Mouse (Mus musculus) mouse embryonic stem cell (cell line): ENCODE results near the gene Serpine1.

ENCODE experiments used
- in situ Hi-C, 2 experiments: fragments of 300-500 bp; cut with MboI; formaldehyde crosslinking; loops; 1 replicate in 1 of 2; 3 replicates in 1 of 2; pipeline ENCODE4 v1.14.3; 2019 to 2020; ENCODE audit warnings: low sequenced_read_pairs in 2 of 2, low pct_unique_long_range_greater_than_20kb in 1 of 2, mixed read lengths in 1 of 2; ENCODE audit not compliant: unreplicated experiment in 1 of 2

The Serpine1 gene

DNA sequence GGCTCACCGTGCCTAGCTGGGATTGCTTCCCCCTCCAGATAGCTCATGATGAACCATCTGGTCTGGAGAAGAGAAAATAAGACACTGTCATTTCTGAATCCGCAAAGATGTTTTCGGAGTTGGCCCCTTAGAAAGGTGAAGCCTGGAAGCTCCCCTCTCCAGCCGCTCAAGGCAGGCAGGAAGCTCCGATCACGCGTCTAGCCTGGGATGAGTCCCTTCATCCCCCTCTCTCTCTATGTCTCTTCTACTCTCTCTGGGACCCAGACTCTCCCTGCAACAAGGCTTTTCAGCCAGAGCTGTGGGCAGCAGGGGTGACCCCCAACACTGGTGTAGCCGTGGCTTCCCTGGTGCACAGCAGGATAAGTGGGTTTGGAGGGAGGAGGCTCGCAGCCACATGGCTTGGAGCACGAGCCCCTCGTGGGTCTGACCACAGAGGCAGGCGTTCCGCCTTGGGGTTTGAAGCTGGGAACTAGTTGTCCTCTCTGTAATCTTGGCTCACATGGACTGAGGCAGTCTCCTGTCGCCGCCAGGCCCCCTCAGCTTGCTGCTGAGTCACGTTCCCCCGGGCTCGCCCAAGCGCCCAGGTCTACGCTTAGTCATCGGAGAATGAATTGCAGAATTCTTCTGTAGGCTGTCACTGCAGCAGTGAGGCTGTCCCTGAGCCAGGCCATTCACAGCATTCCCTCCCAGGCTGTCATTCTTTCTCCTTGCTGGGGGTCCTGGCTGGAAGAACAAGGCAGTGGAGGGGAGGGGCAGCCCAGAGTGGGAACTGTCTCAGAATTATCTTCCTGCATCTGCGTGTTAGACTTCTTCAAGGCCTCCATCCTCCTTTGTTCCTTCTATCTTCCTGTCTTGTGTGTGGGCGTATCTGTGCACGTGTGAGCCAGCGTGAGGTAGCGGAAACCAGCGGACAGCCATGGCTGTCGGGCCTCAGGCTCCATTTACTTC is 30.8 kb upstream of the Serpine1 start:
- in situ Hi-C loops, result loop anchor here in 1 of 2 experiments (10.0 kb wide), 1 partner anchor 178 kb away; no protein-coding TSS in a partner anchor

DNA sequence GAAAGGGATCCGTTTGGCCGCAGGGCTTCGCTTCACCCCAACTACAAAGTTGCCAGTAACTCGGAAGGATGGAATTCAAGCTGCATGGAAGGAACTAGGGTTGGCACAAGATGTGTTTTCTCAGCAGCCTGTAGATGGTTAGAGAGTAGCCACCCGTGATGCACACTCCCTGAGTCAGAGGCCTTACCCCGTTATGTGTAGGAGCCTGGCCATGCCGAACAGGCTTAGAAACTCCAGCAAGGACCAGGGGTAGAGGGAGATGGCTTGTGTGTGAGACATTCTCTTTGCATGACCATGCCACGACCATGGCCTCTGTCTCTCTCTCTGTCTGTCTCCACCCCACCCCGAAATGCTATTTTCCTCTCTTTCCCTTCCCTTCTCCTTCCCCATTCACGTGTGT is 30.0 kb upstream of the Serpine1 start:
- in situ Hi-C loops, result loop anchor here in 1 of 2 experiments (10.0 kb wide), 1 partner anchor 177 kb away; no protein-coding TSS in a partner anchor

DNA sequence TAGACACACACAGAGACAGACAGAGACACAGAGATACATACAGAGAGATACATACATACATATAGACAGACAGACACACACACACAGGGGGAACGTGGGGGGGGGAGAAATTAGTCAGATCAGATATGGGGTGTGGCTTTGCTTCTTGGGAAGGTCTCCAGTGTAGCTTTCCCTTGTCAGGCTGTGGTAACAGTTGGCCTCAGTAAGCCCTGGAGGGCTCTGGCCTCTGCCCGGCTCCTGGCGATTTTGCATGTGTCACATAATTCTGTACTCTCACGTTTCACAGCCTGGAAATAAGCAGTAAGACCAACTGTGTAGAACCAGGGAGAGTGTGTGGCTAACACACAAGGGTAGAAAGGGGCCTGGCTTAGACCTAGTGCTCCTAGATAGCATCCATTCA is 28.6 kb upstream of the Serpine1 start:
- in situ Hi-C loops, result loop anchor here in 1 of 2 experiments (10.0 kb wide), 1 partner anchor 176 kb away; no protein-coding TSS in a partner anchor

DNA sequence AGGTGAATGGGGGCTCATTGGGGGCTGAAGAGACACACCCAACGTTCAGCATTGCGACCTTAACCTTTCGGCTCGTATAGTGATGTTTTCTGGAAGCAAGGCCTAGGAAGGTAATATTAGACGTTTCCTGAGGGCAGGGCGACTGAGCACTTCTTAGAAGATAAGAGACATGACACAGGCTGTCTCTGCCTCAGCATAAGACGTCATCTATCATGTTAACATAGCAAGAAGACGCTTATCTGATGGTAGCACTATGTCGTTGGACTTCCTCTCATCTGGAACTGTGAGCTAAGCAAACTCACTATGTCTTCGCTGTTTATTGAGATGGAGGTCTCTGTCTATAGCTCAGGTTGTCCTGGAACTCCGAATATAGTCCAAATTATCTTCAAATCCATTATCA is 26.4 kb upstream of the Serpine1 start:
- in situ Hi-C loops, result loop anchor here in 1 of 2 experiments (5.0 kb wide), 1 partner anchor 86 kb away; no protein-coding TSS in a partner anchor

DNA sequence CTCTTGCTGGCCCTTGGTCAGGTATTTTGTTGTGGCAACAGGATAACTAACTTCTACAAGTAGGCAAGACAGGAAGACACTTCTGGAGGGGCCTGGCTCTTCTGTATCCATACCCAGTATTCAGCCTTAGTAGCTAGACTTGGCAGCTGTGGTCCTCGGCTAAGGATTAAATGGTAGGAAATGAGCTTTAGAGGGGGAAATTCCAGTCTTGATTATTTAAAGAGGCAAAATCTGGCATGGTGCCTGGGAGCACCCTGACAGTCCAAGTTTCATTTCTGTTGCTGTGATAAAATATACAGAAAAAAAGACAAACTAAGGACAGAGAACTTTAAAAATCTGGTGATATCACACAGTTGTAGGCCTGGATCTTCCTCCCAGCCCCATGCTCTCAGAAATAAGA is 24.0 kb upstream of the Serpine1 start:
- in situ Hi-C loops, result loop anchor here in 1 of 2 experiments (5.0 kb wide), 1 partner anchor 84 kb away; no protein-coding TSS in a partner anchor

DNA sequence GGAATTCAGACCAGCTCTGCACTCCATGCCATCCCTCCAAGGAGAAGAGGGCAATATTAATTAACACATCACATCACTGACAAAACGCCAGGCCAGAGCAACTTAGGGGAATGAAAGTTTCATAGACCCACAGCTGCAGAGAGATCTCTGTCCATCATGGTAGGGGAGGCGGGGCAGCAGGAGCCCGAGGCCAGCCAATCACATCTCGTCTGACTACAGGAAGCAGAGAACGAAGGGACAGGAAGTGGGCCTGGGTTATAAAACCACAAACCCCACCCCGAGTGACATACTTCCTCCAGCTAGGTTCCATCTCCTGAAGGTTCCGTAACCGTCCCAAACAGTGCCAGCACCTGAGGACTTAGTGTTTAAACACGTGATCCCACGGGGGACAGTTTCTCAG is 23.1 kb upstream of the Serpine1 start:
- in situ Hi-C loops, result loop anchor here in 1 of 2 experiments (5.0 kb wide), 1 partner anchor 83 kb away; no protein-coding TSS in a partner anchor

DNA sequence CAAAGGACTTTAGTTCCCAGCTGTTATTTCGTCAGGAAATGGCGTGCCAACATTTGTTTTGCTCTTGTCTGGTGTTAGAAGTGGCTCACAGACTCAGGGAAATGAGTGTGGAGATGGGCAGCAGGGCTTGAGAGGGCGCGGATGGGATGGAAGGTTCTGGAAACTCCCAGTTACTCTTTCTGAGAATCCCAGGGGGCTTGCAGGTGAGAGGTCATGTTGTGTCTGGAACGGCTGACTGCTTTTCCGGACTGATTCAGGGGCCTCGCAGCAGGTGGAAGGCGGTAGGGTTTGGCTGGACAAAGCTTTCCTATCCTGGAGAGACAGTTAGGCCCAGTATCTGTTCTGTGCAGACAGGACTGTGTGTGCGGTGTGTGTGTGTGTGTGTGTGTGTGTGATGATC is 21.7 kb upstream of the Serpine1 start:
- in situ Hi-C loops, result no loop called here

DNA sequence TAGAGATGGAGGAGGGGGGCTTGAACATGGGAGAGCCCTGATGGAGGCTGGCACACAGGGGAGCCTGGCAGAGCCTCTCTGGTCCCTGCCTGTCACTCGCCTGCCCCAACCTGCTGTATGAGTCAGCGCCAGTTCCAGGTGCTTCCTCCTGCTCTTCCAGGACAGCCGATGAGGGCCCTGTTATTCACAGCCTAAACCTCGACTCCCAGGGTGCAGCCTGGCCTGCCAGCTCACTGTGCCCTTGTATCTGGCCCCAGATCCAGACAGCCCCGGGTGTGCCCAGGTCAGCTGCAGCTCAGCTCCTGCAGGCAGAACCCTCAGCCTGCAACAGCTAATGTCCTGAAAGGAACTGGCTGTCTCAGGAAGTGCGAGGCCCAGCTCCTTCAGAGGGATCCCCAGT is 19.5 kb upstream of the Serpine1 start:
- in situ Hi-C loops, result no loop called here

DNA sequence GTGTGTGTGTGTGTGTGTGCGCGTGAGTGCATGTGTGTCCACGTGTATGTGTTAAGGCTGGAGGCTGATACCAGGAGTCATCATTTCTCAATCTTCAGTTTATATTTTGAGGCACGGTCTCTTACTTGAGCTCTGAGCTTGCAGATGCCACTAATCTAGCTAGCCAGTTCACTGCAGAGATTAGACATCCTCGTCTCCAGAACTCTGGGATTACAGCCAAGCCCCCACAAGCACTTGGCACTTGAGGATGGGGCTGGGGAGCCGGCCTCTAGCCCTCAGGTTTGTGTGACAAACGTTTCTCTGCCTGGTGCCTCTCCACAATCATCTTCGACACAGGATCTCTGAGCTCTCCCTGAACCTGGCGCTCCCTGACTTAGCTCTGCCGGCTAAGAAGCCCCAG is 18.8 kb upstream of the Serpine1 start:
- in situ Hi-C loops, result no loop called here

DNA sequence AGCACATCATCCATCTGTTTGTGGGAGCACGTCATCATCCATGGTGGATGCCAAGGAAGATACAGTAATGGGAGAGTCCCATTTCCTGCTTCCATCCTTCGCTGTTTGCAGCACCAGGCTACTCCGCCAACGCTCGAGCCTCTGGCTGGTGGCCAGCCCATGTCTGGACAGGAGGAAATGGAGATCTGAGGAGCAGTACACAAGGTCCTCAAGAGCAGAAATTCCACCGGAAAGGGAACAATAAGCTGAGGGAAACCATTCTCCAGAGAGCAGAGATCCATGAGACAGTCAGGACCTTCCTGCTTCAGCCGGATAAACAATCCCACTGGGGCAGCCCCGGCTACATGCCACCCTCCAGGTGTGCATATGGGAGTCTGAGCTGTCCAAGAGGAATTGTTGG is 15.3 kb upstream of the Serpine1 start:
- in situ Hi-C loops, result no loop called here

DNA sequence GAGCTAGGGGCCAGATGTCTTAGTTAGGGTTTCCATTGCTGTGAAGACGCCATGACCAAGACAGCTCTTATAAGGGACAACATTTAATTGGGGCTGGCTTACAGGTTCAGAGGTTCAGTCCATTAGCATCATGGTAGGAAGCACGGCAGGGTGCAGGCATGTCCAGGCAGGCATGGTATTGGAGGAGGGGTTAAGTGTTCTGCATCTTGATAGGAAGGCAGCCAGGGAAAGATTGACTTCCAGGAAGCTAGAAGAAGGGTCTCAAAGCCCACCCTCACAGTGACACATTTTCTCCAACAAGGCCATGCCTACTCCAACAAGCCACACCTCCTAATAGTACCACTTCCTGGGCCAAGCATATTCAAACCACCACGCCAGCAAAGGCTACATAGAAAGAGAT is 13.7 kb upstream of the Serpine1 start:
- in situ Hi-C loops, result no loop called here

DNA sequence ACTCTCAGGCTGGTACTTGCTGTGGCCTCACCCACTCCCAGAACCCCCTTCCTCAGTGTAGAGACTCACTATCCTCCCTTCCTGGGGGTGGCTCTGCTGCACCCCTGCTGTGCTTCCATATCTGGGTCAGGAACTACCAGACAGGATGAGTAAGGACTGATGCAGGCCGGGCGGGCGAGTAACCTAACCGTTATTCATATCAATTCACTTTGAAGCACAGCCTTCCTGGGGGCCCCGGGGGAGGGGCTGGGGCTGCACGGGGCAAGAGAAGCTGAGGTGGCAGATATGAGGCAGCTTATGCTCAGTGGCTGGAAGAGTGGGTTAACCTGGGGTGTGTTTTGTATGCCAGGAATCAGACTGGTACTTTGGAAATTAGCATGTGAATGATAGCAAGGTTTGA is 13.0 kb upstream of the Serpine1 start:
- in situ Hi-C loops, result no loop called here

DNA sequence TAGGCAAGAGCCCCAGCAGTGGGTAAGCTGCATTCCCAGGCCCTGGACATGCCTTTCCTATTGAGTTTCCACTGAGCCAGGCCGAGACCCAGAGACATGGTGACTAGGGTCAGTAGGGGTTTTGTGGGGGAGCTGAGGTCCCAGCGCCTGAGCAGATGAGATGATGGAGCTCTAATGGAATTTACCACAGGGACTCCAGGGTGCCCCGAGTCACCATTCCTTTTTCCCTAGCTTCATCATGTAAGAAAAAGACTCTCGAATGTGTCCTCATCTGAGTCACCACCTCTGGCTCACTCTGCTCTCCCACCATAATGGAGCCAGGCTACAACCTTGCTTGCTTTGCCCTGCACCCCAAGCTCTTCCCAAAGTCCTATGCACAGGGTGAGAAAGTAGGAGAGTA is 11.0 kb upstream of the Serpine1 start:
- in situ Hi-C loops, result no loop called here

DNA sequence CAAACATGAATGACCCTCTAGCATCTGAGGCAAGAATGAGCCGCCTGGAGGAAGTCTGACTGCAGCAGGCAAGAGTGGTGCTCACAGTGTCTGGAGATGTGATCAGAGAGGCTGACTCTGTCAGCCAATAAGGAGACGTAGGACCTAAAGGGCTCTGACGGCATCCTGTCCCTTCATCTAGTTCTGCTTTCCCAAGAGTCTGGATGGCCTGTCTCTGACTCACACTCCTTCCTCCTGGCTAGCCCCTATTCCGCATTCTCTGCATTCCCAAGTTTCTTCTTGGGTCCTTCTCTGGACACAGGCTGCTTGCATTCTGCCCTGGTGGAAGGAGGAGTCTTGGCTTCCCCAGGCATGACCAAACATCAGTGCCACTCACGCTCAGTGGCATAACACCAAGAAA is 7.8 kb upstream of the Serpine1 start:
- in situ Hi-C loops, result no loop called here

DNA sequence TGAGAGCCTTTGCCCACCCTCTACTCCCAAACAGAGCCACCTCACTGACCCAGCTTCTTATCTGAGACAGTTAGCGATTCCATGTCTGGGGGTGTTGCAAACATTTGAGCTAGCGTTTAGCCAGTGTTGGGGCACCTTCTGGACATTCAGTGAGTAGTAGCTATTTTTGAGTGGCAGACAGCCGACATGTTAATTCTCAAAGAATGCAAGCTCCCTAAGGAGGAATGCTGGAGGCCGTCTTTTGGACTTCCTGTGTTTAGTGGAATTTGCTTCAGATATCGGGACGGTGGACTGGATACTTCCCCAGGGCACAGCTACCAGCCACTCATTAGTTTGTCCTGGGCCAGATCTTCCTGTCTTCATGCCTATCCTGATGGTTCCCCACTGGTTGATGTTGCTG is 6.5 kb upstream of the Serpine1 start:
- in situ Hi-C loops, result no loop called here

DNA sequence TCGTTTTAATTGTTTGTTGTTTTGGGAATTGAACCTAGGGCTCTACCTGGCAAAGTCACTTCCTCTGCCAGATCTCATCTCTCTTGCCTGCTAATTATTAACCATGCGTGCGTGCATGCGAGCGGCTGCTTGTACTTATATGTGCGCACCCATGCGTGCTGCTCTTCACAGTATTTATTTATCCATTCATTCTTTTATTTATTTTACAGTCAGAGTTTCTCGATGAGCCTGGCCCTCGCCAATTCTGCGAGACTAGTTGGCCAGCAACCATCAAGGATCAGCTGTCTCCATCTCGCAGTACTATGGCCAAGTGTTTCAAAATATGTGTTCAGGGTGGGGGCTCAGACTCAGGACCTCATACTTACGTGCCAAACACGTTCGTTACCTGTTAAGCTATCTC is 6.0 kb upstream of the Serpine1 start:
- in situ Hi-C loops, result no loop called here

DNA sequence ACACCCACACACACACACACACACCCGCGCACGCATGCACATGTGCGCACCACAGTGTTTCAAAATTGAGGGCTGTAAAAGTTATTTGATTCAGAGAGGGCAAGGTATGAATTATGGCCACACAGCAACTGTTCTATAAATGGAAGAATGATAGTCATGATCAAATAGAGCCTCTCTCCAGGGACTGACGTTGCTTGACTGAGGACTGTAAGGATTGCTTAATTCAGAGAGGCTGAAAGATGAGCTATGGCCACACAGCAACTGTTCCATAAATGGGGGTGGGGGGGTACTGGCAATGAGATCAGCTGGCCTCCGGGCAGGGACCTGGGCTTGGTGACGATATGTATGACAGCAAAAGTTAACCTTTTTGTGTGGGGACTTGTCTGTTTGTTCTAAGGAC is 5.1 kb upstream of the Serpine1 start:
- in situ Hi-C loops, result no loop called here

DNA sequence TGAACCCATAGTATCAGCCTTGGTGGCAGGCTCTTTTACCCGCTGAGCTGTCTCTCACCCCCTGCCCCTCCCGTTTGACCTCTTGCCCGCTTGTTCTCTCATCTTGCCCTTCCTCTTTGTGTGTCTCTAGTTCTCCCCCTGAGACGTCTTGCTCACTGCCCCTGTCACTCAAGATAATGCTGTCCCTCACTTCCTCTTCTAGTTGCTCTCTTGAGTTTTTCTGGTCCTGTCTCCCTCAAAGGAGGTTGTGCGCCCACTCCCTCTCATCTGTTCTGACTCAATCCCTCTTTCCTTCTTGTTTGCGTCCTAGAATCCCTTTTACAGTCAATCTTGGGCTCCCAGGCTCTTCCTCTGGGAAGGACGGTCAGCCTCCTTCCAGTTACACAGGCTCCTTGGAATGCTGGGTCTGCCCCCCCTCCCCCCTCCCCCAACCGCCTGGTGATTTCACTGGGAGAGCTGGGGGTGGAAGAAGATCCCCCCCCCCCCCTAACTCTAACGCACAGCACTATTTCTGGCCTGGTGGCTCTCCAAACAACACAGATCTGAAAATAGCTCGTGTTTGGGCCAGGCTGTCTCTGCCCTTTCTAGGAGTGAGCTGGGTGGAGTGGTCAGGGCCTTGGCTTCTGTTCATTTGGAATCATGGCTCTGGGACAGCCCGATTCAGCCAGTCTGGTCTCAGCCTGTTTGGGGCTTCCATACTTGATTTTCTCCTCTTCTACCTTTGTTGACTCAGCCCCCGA is 4.3 kb upstream of the Serpine1 start:
- in situ Hi-C loops, result no loop called here

DNA sequence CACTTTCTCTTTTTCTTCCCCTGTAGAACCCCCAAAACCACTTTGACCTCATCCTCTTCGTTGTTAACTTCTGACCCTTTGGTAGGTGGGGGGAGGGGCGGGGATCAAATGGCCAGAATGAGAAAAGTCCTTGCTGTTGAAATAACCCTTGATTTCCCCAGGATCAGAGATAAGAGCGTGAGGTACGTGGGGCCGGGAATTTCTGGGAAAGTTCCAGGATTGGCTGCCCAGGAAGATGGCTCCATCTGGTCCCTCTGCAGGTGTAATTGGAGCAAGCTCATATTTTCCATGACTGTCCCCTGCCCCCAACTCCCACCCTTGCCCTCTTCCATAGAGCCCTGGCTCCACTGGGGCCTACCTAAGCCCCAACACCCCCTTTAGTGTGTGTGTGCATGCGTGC is 3.7 kb upstream of the Serpine1 start:
- in situ Hi-C loops, result no loop called here
